Mouse (Mus musculus) heart, postnatal 0 days (tissue): Measurements from ENCODE around the gene Gm37240.

Experiments
- CTCF ChIP-seq: IDR thresholded peaks from 2 replicates; pipeline ENCODE4 v1.5.1; 2016; ENCODE audit warnings: antibody characterized with exemption, control low read depth, low read depth
- EP300 ChIP-seq: IDR thresholded peaks from 2 replicates; pipeline ENCODE4 v1.6.1; 2016; ENCODE audit warnings: antibody characterized with exemption, low read depth

DNA sequence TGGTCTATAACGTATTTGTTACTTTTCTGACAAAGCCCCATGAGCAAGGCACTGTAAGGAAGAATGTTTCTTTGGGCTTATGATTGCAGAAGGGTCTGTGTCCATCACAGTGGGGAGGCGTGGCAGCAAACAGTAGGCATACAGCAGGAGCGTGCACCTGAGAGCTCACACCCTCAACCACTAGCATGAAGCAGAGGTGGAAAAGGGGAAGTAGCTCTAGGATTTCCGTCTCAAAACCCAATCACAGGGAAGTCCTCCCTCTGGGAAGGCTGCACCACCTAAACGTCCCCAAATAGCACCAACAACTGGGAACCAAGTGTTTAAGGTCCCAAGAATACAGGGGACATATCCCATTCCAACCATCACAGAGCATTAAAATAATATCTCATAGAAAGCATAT is 26.3 kb downstream of the Gm37240 start:
- TF ChIP-seq CTCF = no peak
- no peak for TF ChIP-seq EP300
